Mouse (Mus musculus): ENCODE data around the gene Mthfsd.
A peak's percentile ranks its signal among the peaks of the same experiment; 100 is the strongest.
"Not testable (repeated sequence)": the region's sequence is repeated elsewhere in the genome, so short reads cannot be mapped to it uniquely, and the experiment has no call there.

Gene Mthfsd

GRCm38 (mm10) chr8:121107668-121108656 lies at the start of gene Mthfsd:
Gene Mthfsd, minus strand, starts transcription at chr8:121108392.
- DNase-seq (ENCODE audit: low spot score in 2 of 2) = peak; percentile 98

- no peak for DNase-seq (ENCODE audit: low spot score in 2 of 2)
Observed at GRCm38 (mm10) chr8:121156990-121157491, 48.8 kb upstream of the Mthfsd start.

- no peak for DNase-seq (ENCODE audit: low spot score in 2 of 2)
Observed at GRCm38 (mm10) chr8:121152394-121152793, 44.2 kb upstream of the Mthfsd start.

- no peak for DNase-seq (ENCODE audit: low spot score in 2 of 2)
Observed at GRCm38 (mm10) chr8:121148573-121149083, 40.4 kb upstream of the Mthfsd start.

GRCm38 (mm10) chr8:121145457-121146134 lies 37.4 kb upstream of the Mthfsd start:
- DNase-seq (ENCODE audit: low spot score in 2 of 2) = not testable (repeated sequence)

GRCm38 (mm10) chr8:121136856-121137255 lies 28.7 kb upstream of the Mthfsd start:
- no peak for DNase-seq (ENCODE audit: low spot score in 2 of 2)

- no peak for DNase-seq (ENCODE audit: low spot score in 2 of 2)
Observed at GRCm38 (mm10) chr8:121134512-121134911, 26.3 kb upstream of the Mthfsd start.

- DNase-seq (ENCODE audit: low spot score in 2 of 2) = no peak
Observed at GRCm38 (mm10) chr8:121134102-121134501, 25.9 kb upstream of the Mthfsd start.

- DNase-seq (ENCODE audit: low spot score in 2 of 2) = no peak
Observed at GRCm38 (mm10) chr8:121132961-121133513, 24.8 kb upstream of the Mthfsd start.

- DNase-seq (ENCODE audit: low spot score in 2 of 2) = no peak
Observed at GRCm38 (mm10) chr8:121130522-121130921, 22.3 kb upstream of the Mthfsd start.

GRCm38 (mm10) chr8:121129265-121129940 lies 21.2 kb upstream of the Mthfsd start:
- no peak for DNase-seq (ENCODE audit: low spot score in 2 of 2)

- no peak for DNase-seq (ENCODE audit: low spot score in 2 of 2)
Observed at GRCm38 (mm10) chr8:121128531-121129264, 20.5 kb upstream of the Mthfsd start.

GRCm38 (mm10) chr8:121127756-121128375 lies 19.7 kb upstream of the Mthfsd start, which contains the start of gene Foxl1:
Gene Foxl1, plus strand, starts transcription at chr8:121127940.
- no peak for DNase-seq (ENCODE audit: low spot score in 2 of 2)

GRCm38 (mm10) chr8:121127291-121127701 lies 19.1 kb upstream of the Mthfsd start:
- DNase-seq (ENCODE audit: low spot score in 2 of 2) = no peak

GRCm38 (mm10) chr8:121126694-121127093 lies 18.5 kb upstream of the Mthfsd start:
- DNase-seq (ENCODE audit: low spot score in 2 of 2) = no peak

GRCm38 (mm10) chr8:121126191-121126590 lies 18.0 kb upstream of the Mthfsd start:
- no peak for DNase-seq (ENCODE audit: low spot score in 2 of 2)

- no peak for DNase-seq (ENCODE audit: low spot score in 2 of 2)
Observed at GRCm38 (mm10) chr8:121125311-121125876, 17.2 kb upstream of the Mthfsd start.

- DNase-seq (ENCODE audit: low spot score in 2 of 2) = no peak
Observed at GRCm38 (mm10) chr8:121124547-121125239, 16.5 kb upstream of the Mthfsd start.

- DNase-seq (ENCODE audit: low spot score in 2 of 2) = no peak
Observed at GRCm38 (mm10) chr8:121123113-121123512, 14.9 kb upstream of the Mthfsd start.

All from spleen, postnatal 36 days (tissue).